ENCODE assay signal across 18 mouse cellular contexts in the genomic region with DNA sequence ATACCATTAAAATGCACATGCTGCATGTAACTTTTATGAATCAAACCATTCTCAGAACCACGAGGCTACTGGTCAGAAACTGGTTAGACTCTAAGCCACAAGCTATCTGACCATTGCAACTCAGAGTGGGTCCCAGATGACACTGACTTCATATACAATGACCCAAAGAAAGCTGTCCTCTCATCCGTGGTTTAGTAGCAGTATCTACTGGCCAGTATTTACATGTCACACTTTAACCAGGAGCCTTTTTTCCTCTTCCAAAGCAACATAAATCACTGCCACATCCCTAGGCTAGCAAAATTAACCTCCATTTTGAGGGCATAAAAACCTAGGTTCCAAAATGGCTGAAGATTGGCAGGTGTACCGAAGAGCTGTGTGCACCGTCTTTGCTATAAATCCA.
"Had no signal": no experiment of that assay in that cellular context is flagged by ENCODE, and none has a peak within 500 bp of the region (broad histone marks: within the 10 kb centered on the region; RNA-seq: fewer than 3 reads in every experiment).

No protein-coding gene starts in this region.

- H3K27me3 ChIP-seq: midbrain, embryonic 13.5 days; neural tube, embryonic 13.5 days; neural tube, embryonic 15.5 days had no signal

- H3K9me3 ChIP-seq: midbrain, embryonic 10.5 days; midbrain, embryonic 13.5 days; neural tube, embryonic 13.5 days; neural tube, embryonic 15.5 days had no signal

- H3K4me2 ChIP-seq: lung, embryonic 14.5 days; midbrain, embryonic 13.5 days; neural tube, embryonic 13.5 days; neural tube, embryonic 15.5 days had no signal

- H3K27ac ChIP-seq: midbrain, embryonic 10.5 days; midbrain, embryonic 13.5 days; neural tube, embryonic 13.5 days; neural tube, embryonic 15.5 days had no signal

- H3K36me3 ChIP-seq: midbrain, embryonic 10.5 days; midbrain, embryonic 13.5 days; neural tube, embryonic 13.5 days; neural tube, embryonic 15.5 days had no signal

- ATAC-seq: midbrain, embryonic 13.5 days; midbrain, embryonic 16.5 days had no signal

- H3K9ac ChIP-seq: lung, embryonic 14.5 days; midbrain, embryonic 13.5 days; neural tube, embryonic 13.5 days; neural tube, embryonic 15.5 days had no signal

- DNase-seq: lung, adult 18-20 months; lung, embryonic 14.5 days; lung, postnatal 10 days; lung, postnatal 4 days; retina, postnatal 1 day; right cerebral cortex, adult 18-20 months; right cerebral cortex, postnatal 25 days; right cerebral cortex, postnatal 4 days; spleen, adult 18-20 months; thymus, adult 18-20 months; thymus, postnatal 14 days; thymus, postnatal 36 days had no signal

- H3K4me3 ChIP-seq: midbrain, embryonic 10.5 days; midbrain, embryonic 13.5 days; myocyte; neural tube, embryonic 13.5 days; neural tube, embryonic 15.5 days had no signal
